Mouse (Mus musculus): ENCODE results near the gene Olfr741. TPM values are rescaled to one million over a fixed set of nuclear protein-coding genes. Genes with fewer than 3 reads are reported as not detected.

Gene Olfr741
- polyA plus RNA-seq (2014; fragmentation: Nextera tagmentation; extraction: Ambion mirVana) = not detected in 2 replicates

DNA sequence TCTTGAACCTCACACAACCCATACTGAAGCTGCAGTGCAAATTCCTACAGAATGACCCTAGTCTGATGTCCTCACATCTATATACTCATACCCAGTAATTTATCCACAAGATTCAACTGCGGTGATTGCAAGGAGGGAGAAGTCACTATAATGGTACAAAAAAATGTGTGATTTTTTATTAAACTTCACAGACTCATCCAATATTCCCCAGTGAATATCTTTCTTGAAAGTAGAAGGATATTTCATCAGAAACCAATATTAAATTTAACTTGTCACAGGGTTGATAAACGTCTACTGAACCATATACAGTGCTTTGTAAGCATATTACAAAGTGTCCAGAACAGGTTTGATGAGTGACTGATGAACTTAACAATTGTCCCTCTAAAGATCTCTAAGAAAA lies at the start of gene Olfr741:
Olfr741 (plus strand) TSS at position 301 of the 400 bp plus-strand sequence.
- Histone ChIP-seq H3K9me3 (ENCODE audit: control insufficient read depth, low read length) (no peaks in the 10 kb centered on the region), H3K4me3 (ENCODE audit: low read depth, low read length) (no peak within 1 kb of the TSS), H3K4me1 (ENCODE audit: control insufficient read depth, insufficient read depth, low read length) (no peaks in the 10 kb centered on the region), H3K36me3 (ENCODE audit: control insufficient read depth, insufficient read depth, low read length) (no peaks in the 10 kb centered on the region), H3K27me3 (ENCODE audit: control insufficient read depth, insufficient read depth, low read length) (no peaks in the 10 kb centered on the region), H3K27ac (ENCODE audit: low read depth, low read length) (no peak within 1 kb of the TSS), H3K4me2 (no peak within 1 kb of the TSS), H3K9ac (ENCODE audit: low read length) (no peak within 1 kb of the TSS)
- no peak for DNase-seq (ENCODE audit: low spot score, missing footprints)
- ATAC-seq (ENCODE audit: low FRiP score) = no peak
- 69% methylated on average over 2 of the region's 2 CpGs for WGBS

DNA sequence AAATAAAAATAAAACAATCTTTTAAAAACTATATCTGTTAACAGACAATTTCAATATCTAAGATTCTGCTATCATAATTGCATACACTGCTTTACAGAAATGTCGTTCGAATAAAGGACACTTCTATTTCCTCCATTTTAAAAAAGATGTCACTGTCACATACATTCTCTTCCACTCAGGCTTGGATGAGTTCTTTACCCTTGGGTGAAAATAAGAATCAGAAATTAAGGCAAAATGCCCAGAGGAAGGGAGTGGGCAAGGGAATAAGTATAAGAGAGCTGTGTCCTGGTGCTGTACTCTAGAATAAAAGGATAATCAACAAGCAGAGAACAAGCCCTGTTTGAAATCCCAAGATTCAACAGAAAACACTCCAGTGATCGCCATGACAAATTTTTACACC lies 27.3 kb upstream of the Olfr741 start, which contains the start of gene Olfr740:
Olfr740 (plus strand) TSS at position 301 of the 400 bp plus-strand sequence.
- no peak for DNase-seq (ENCODE audit: low spot score, missing footprints)
- Histone ChIP-seq H3K9me3 (ENCODE audit: control insufficient read depth, low read length) (no peaks in the 10 kb centered on the region), H3K4me3 (ENCODE audit: low read depth, low read length) (no peak within 1 kb of the TSS), H3K27me3 (ENCODE audit: control insufficient read depth, insufficient read depth, low read length) (no peaks in the 10 kb centered on the region), H3K9ac (ENCODE audit: low read length) (no peak within 1 kb of the TSS), H3K4me1 (ENCODE audit: control insufficient read depth, insufficient read depth, low read length) (no peaks in the 10 kb centered on the region), H3K27ac (ENCODE audit: low read depth, low read length) (no peak within 1 kb of the TSS), H3K36me3 (ENCODE audit: control insufficient read depth, insufficient read depth, low read length) (no peaks in the 10 kb centered on the region), H3K4me2 (no peak within 1 kb of the TSS)
- WGBS = 77% methylated on average over 3 of the region's 3 CpGs
- ATAC-seq (ENCODE audit: low FRiP score) = no peak

DNA sequence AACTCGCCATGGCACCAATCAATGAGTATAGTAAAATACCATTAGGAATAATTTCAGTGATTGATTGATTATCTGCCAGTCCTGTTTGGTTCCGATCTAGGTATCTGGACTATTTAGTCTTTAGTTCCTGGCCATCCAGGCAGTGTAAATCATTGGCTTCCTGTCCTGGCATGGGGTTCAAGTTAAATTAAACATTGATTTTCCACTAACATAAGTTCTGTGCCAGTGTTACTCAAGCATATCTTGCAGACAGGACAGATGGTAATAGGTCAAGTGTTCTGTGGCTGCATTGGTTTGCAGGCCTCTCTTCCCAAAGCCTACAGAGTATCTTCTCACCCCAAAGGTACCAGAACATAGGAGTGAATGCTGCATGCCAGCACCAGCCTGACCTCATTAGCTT lies 5.9 kb downstream of the Olfr741 start:
- Histone ChIP-seq H3K4me3 (ENCODE audit: low read depth, low read length) (no peak overlapping the region), H3K36me3 (ENCODE audit: control insufficient read depth, insufficient read depth, low read length) (no peaks in the 10 kb centered on the region), H3K4me2 (no peak overlapping the region), H3K27ac (ENCODE audit: low read depth, low read length) (no peak overlapping the region), H3K9me3 (ENCODE audit: control insufficient read depth, low read length) (no peaks in the 10 kb centered on the region), H3K4me1 (ENCODE audit: control insufficient read depth, insufficient read depth, low read length) (no peaks in the 10 kb centered on the region), H3K9ac (ENCODE audit: low read length) (no peak overlapping the region), H3K27me3 (ENCODE audit: control insufficient read depth, insufficient read depth, low read length) (no peaks in the 10 kb centered on the region)
- no peak for ATAC-seq (ENCODE audit: low FRiP score)
- DNase-seq (ENCODE audit: low spot score, missing footprints) = no peak
- WGBS = 76% methylated on average over 2 of the region's 2 CpGs

DNA sequence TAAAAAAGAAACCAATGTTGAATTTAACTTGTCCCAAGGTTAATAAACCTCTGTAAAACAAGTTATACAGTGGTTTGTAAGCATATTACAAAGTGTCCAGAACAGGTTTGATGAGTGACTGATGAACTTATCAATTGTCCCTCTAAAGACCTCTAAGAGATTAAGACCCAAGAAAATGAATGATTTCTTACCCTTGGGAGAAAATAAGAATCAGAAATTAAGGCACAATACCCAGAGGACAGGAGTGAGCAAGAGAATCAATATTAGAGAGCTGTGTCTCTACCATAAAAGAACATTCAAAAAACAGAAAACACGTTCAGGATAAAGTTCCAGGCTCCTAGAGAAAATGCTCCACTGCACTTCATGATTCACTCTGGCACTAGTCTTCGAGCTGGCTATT lies 30.8 kb downstream of the Olfr741 start, which contains the start of gene Olfr742:
Olfr742 (plus strand) TSS at position 301 of the 400 bp plus-strand sequence.
- Histone ChIP-seq H3K9me3 (ENCODE audit: control insufficient read depth, low read length) (no peaks in the 10 kb centered on the region), H3K4me2 (no peak within 1 kb of the TSS), H3K36me3 (ENCODE audit: control insufficient read depth, insufficient read depth, low read length) (no peaks in the 10 kb centered on the region), H3K9ac (ENCODE audit: low read length) (no peak within 1 kb of the TSS), H3K27ac (ENCODE audit: low read depth, low read length) (no peak within 1 kb of the TSS), H3K27me3 (ENCODE audit: control insufficient read depth, insufficient read depth, low read length) (no peaks in the 10 kb centered on the region), H3K4me1 (ENCODE audit: control insufficient read depth, insufficient read depth, low read length) (no peaks in the 10 kb centered on the region), H3K4me3 (ENCODE audit: low read depth, low read length) (no peak within 1 kb of the TSS)
- ATAC-seq (ENCODE audit: low FRiP score) = no peak
- WGBS = 62% methylated on average over 2 of the region's 2 CpGs
- DNase-seq (ENCODE audit: low spot score, missing footprints) = no peak

DNA sequence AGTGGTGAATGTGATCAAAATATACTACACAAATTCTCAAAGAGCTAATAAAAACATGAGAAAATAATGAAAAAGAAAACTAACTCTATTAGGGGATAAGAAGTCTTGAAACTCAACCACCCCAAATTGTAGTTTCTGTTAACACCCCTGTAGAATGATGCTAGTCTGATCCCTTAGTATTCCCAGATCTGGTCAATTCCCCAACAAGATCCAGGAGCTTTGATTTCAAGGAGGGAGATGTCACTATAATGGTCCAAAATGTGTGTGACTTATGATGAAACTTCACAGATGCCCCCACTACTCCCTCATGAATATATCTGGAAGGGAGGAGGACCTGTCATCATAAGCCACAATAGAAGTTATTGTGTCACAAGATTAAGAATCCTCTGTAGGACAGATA lies 49.0 kb downstream of the Olfr741 start, which contains the start of gene Olfr743:
Olfr743 (plus strand) TSS at position 301 of the 400 bp plus-strand sequence.
- Histone ChIP-seq H3K9ac (ENCODE audit: low read length) (no peak within 1 kb of the TSS), H3K27me3 (ENCODE audit: control insufficient read depth, insufficient read depth, low read length) (no peaks in the 10 kb centered on the region), H3K27ac (ENCODE audit: low read depth, low read length) (no peak within 1 kb of the TSS), H3K4me2 (no peak within 1 kb of the TSS), H3K4me1 (ENCODE audit: control insufficient read depth, insufficient read depth, low read length) (no peaks in the 10 kb centered on the region), H3K36me3 (ENCODE audit: control insufficient read depth, insufficient read depth, low read length) (no peaks in the 10 kb centered on the region), H3K9me3 (ENCODE audit: control insufficient read depth, low read length) (no peaks in the 10 kb centered on the region), H3K4me3 (ENCODE audit: low read depth, low read length) (no peak within 1 kb of the TSS)
- no peak for DNase-seq (ENCODE audit: low spot score, missing footprints)
- no peak for ATAC-seq (ENCODE audit: low FRiP score)

Other genes starting within 250 kb of the Olfr741 start
- gene Olfr731, start 230.9 kb upstream of the Olfr741 start, polyA plus RNA-seq (2014; fragmentation: Nextera tagmentation; extraction: Ambion mirVana) = not detected in 2 replicates
- not detected in 2 replicates for gene Olfr732, start 188.5 kb upstream of the Olfr741 start, polyA plus RNA-seq (2014; fragmentation: Nextera tagmentation; extraction: Ambion mirVana)
- gene Olfr733, start 171.2 kb upstream of the Olfr741 start, polyA plus RNA-seq (2014; fragmentation: Nextera tagmentation; extraction: Ambion mirVana) = not detected in 2 replicates
- gene Olfr734, start 146.0 kb upstream of the Olfr741 start, polyA plus RNA-seq (2014; fragmentation: Nextera tagmentation; extraction: Ambion mirVana) = not detected in 2 replicates
- gene Olfr735, start 123.9 kb upstream of the Olfr741 start, polyA plus RNA-seq (2014; fragmentation: Nextera tagmentation; extraction: Ambion mirVana) = not detected in 2 replicates
- gene Tlr11, start 114.8 kb upstream of the Olfr741 start, polyA plus RNA-seq (2014; fragmentation: Nextera tagmentation; extraction: Ambion mirVana) = not detected in 2 replicates
- not detected in 2 replicates for gene Olfr736, start 91.6 kb upstream of the Olfr741 start, polyA plus RNA-seq (2014; fragmentation: Nextera tagmentation; extraction: Ambion mirVana)
- gene Olfr738, start 65.2 kb upstream of the Olfr741 start, polyA plus RNA-seq (2014; fragmentation: Nextera tagmentation; extraction: Ambion mirVana) = not detected in 2 replicates
- gene Olfr739, start 54.1 kb upstream of the Olfr741 start, polyA plus RNA-seq (2014; fragmentation: Nextera tagmentation; extraction: Ambion mirVana) = not detected in 2 replicates
- not detected in 2 replicates for gene Olfr740, start 27.2 kb upstream of the Olfr741 start, polyA plus RNA-seq (2014; fragmentation: Nextera tagmentation; extraction: Ambion mirVana)
- not detected in 2 replicates for gene Olfr742, start 30.9 kb downstream of the Olfr741 start, polyA plus RNA-seq (2014; fragmentation: Nextera tagmentation; extraction: Ambion mirVana)
- gene Olfr743, start 49.1 kb downstream of the Olfr741 start, polyA plus RNA-seq (2014; fragmentation: Nextera tagmentation; extraction: Ambion mirVana) = not detected in 2 replicates
- gene Olfr744, start 142.1 kb downstream of the Olfr741 start, polyA plus RNA-seq (2014; fragmentation: Nextera tagmentation; extraction: Ambion mirVana) = not detected in 2 replicates
- gene Olfr745, start 166.7 kb downstream of the Olfr741 start, polyA plus RNA-seq (2014; fragmentation: Nextera tagmentation; extraction: Ambion mirVana) = not detected in 2 replicates
- not detected in 2 replicates for gene Olfr746, start 174.3 kb downstream of the Olfr741 start, polyA plus RNA-seq (2014; fragmentation: Nextera tagmentation; extraction: Ambion mirVana)
- not detected in 2 replicates for gene Olfr747, start 220.5 kb downstream of the Olfr741 start, polyA plus RNA-seq (2014; fragmentation: Nextera tagmentation; extraction: Ambion mirVana)
- not detected in 2 replicates for gene Olfr748, start 234.6 kb downstream of the Olfr741 start, polyA plus RNA-seq (2014; fragmentation: Nextera tagmentation; extraction: Ambion mirVana)